Mouse (Mus musculus): ENCODE results near the gene A030005L19Rik.
"Not testable (repeated sequence)": the region's sequence is repeated elsewhere in the genome, so short reads cannot be mapped to it uniquely, and the experiment has no call there.

A030005L19Rik gene

DNA sequence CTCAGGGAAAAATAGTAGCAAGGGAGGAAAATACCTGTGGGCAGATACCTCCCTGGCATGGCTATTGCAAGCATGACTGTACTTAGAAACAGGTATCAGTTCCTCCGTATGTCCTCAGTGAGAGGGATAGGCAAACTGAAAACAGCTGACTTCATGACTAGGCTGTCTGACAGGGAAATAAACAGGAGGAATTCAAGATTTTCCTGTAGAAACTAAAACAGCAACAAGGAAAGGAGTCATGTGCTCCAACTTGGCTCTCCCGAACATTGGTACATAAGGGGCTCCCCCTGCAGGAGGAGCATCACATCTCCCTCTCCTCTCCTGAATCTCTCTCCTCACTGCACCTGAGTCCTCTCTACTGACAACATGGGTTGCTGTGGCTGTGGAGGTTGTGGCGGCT, at the start of gene A030005L19Rik:
A030005L19Rik (plus strand) TSS at position 301 of the 400 bp plus-strand sequence.
- no peak within 1 kb of the TSS for H3K4me3 ChIP-seq (replicated peaks; ENCODE audit: low read length)

DNA sequence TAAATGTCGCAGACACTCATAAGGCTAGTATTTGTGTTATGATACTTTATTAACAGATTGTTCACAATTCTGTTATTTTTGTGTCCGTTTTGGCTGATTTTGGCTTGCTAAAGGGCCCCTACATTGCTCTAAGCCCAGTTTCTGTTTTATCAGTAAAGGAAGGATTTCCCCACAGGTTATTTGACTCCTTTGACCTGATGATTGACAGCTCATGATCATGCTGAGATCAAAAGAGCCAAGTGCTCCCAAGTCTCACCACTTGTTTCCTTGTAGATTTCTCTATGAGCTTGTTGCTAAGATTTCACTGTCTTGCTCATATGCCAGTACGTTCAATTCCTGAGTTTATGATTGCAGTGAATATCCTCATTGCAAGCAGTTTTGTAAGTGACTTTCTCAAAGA, 42.9 kb upstream of the A030005L19Rik start:
- Histone ChIP-seq H3K27me3 (ENCODE audit: insufficient read depth, low read length) (no peaks in the 10 kb centered on the region), H3K4me1 (replicated peaks; ENCODE audit: low read depth, low read length) (peaks cover 61% of the 10 kb centered on the region), H3K4me3 (replicated peaks; ENCODE audit: low read length) (no peak overlapping the region), H3K9me3 (ENCODE audit: low read length) (no peaks in the 10 kb centered on the region), H3K36me3 (ENCODE audit: insufficient read depth, low read length) (peaks cover 65% of the 10 kb centered on the region)
- TF ChIP-seq CTCF (conservative IDR thresholded peaks at IDR 0.05; ENCODE audit: low read length), result no peak
- no peak for TF ChIP-seq POU5F1 (IDR thresholded peaks at IDR 0.05; ENCODE audit: borderline replicate concordance, low read length)
- no peak for TF ChIP-seq NANOG (IDR thresholded peaks at IDR 0.05; ENCODE audit: borderline replicate concordance, low read length)

More for the DNA sequence above, at the start of gene A030005L19Rik:
- TF ChIP-seq CTCF (conservative IDR thresholded peaks at IDR 0.05; ENCODE audit: low read length) (no peak), NANOG (IDR thresholded peaks at IDR 0.05; ENCODE audit: borderline replicate concordance, low read length) (no peak), POU5F1 (IDR thresholded peaks at IDR 0.05; ENCODE audit: borderline replicate concordance, low read length) (no peak)
- Histone ChIP-seq H3K36me3 (ENCODE audit: insufficient read depth, low read length) (no peaks in the 10 kb centered on the region; the same call in 1 of the 2 replicates), H3K9me3 (ENCODE audit: low read length) (no peaks in the 10 kb centered on the region), H3K27me3 (ENCODE audit: insufficient read depth, low read length) (no peaks in the 10 kb centered on the region), H3K4me1 (replicated peaks; ENCODE audit: low read depth, low read length) (no peaks in the 10 kb centered on the region)

DNA sequence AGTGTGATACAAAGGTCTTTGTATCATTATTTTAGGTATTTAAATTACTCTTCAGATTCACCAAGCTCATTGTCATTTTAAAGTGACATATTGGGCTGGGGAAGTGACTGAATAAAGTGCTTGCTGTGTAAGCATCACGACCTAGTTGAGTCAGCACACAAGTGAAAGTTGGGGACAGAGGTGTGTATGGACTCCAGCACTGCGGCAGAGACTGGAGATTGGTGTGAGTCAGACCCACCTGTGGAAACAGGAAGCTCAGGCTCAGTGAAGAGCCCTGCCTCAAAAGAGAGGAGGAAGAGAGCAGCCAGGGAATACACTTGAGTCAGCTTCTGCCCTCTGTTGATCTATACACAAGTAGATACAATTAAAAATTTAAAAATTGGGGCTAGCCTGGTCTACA, 34.0 kb upstream of the A030005L19Rik start:
- H3K4me3 ChIP-seq (replicated peaks; ENCODE audit: low read length), result no peak overlapping the region
- TF ChIP-seq NANOG (IDR thresholded peaks at IDR 0.05; ENCODE audit: borderline replicate concordance, low read length), result no peak
- no peak for TF ChIP-seq CTCF (conservative IDR thresholded peaks at IDR 0.05; ENCODE audit: low read length)
- TF ChIP-seq POU5F1 (IDR thresholded peaks at IDR 0.05; ENCODE audit: borderline replicate concordance, low read length), result no peak
- peaks cover 9% of the 10 kb centered on the region for H3K4me1 ChIP-seq (replicated peaks; ENCODE audit: low read depth, low read length)

DNA sequence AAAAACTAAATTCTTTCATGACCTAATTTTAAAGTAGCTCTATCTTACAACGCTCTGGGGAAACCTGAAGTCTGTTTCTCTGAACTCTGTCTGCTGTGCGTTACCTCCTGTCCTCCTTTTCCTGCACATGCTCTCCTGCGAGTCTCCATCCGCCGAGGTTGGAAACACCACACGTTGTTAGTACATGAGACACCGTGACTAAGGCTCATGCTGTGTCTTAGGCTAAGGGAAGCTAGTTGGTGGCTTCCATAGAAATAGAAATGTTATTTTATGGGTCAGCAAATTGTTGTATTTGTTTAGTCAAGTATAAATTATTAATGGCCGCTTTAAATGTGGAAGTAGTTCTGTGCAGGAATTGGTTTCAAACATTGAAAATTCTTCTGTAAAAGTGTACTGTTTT, 32.9 kb upstream of the A030005L19Rik start:
- Histone ChIP-seq H3K4me3 (replicated peaks; ENCODE audit: low read length) (no peak overlapping the region), H3K36me3 (ENCODE audit: insufficient read depth, low read length) (peaks cover 88% of the 10 kb centered on the region), H3K9me3 (ENCODE audit: low read length) (no peaks in the 10 kb centered on the region), H3K27me3 (ENCODE audit: insufficient read depth, low read length) (no peaks in the 10 kb centered on the region), H3K4me1 (replicated peaks; ENCODE audit: low read depth, low read length) (peaks cover 6% of the 10 kb centered on the region)
- TF ChIP-seq NANOG (IDR thresholded peaks at IDR 0.05; ENCODE audit: borderline replicate concordance, low read length), result no peak

More for the DNA sequence above, 34.0 kb upstream of the A030005L19Rik start:
- no peaks in the 10 kb centered on the region for H3K9me3 ChIP-seq (ENCODE audit: low read length)
- no peaks in the 10 kb centered on the region for H3K27me3 ChIP-seq (ENCODE audit: insufficient read depth, low read length)
- peaks cover 87% of the 10 kb centered on the region for H3K36me3 ChIP-seq (ENCODE audit: insufficient read depth, low read length)

DNA sequence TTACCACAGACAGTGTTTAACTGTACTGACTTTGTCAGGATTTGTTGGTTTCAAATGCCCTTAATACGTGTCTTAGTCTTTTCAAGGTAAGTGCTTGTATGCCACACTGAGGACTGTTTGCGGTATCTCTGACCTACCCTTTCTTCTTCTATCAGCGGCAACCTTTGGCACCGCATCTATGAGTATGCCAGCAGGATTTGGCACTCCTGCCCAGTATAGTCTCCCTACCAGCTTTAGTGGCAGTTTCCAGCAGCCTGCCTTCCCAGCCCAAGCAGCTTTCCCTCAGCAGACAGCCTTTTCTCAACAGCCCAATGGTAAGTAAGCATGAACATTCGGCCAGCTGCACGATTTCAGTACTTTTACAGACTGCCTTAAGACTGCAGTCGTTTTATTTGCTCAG, 19.9 kb upstream of the A030005L19Rik start:
- Histone ChIP-seq H3K4me3 (replicated peaks; ENCODE audit: low read length) (no peak overlapping the region), H3K36me3 (ENCODE audit: insufficient read depth, low read length) (peaks cover 92% of the 10 kb centered on the region), H3K27me3 (ENCODE audit: insufficient read depth, low read length) (no peaks in the 10 kb centered on the region), H3K9me3 (ENCODE audit: low read length) (no peaks in the 10 kb centered on the region), H3K4me1 (replicated peaks; ENCODE audit: low read depth, low read length) (no peaks in the 10 kb centered on the region)
- no peak for TF ChIP-seq POU5F1 (IDR thresholded peaks at IDR 0.05; ENCODE audit: borderline replicate concordance, low read length)
- no peak for TF ChIP-seq CTCF (conservative IDR thresholded peaks at IDR 0.05; ENCODE audit: low read length)
- no peak for TF ChIP-seq NANOG (IDR thresholded peaks at IDR 0.05; ENCODE audit: borderline replicate concordance, low read length)

DNA sequence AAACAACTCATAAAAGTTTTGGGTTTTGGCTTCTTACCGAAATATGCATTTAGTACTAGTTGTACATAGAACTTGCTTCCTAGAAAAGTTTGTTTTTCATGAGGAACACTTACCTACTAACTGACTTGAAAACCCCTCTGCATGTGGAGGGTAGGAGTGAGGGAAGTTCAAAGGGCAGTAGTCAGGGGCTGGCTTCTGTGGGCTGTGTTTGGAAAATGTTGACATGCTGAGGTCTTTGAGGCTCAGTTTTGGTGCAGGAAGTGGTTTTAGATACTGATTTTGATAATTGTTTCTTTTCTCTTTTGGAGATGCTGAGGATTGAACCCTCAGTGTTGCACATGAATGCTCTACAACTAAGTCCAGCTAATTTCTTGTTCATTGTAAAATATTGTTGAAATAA, 12.6 kb upstream of the A030005L19Rik start:
- Histone ChIP-seq H3K9me3 (ENCODE audit: low read length) (no peaks in the 10 kb centered on the region), H3K36me3 (ENCODE audit: insufficient read depth, low read length) (peaks cover 84% of the 10 kb centered on the region), H3K4me3 (replicated peaks; ENCODE audit: low read length) (no peak overlapping the region), H3K4me1 (replicated peaks; ENCODE audit: low read depth, low read length) (no peaks in the 10 kb centered on the region), H3K27me3 (ENCODE audit: insufficient read depth, low read length) (no peaks in the 10 kb centered on the region)
- no peak for TF ChIP-seq CTCF (conservative IDR thresholded peaks at IDR 0.05; ENCODE audit: low read length)
- no peak for TF ChIP-seq POU5F1 (IDR thresholded peaks at IDR 0.05; ENCODE audit: borderline replicate concordance, low read length)
- TF ChIP-seq NANOG (IDR thresholded peaks at IDR 0.05; ENCODE audit: borderline replicate concordance, low read length), result no peak

DNA sequence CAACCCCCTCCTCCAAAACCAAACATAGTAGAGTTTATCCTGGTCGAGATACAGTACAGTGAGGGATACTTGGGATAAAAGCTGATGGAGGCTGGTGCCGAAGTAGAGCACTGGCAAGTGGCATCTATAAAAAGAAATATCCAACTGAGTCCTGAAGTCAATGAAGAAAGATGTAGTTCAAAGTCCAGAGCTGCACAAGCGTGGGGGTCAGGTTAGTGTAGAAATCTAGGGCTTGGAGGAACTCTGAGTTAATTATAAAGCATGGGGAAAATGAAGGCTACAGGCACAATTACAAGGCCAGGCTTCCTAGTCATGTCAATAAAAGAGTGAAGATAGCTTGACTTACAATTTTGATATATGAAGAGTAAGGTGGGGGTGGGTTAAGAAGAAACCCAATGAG, 11.9 kb upstream of the A030005L19Rik start:
- peaks cover 79% of the 10 kb centered on the region for H3K36me3 ChIP-seq (ENCODE audit: insufficient read depth, low read length)
- H3K4me1 ChIP-seq (replicated peaks; ENCODE audit: low read depth, low read length), result no peaks in the 10 kb centered on the region
- no peaks in the 10 kb centered on the region for H3K27me3 ChIP-seq (ENCODE audit: insufficient read depth, low read length)
- no peaks in the 10 kb centered on the region for H3K9me3 ChIP-seq (ENCODE audit: low read length)
- TF ChIP-seq CTCF (conservative IDR thresholded peaks at IDR 0.05; ENCODE audit: low read length) (no peak), NANOG (IDR thresholded peaks at IDR 0.05; ENCODE audit: borderline replicate concordance, low read length) (no peak), POU5F1 (IDR thresholded peaks at IDR 0.05; ENCODE audit: borderline replicate concordance, low read length) (no peak)
- no peak overlapping the region for H3K4me3 ChIP-seq (replicated peaks; ENCODE audit: low read length)

DNA sequence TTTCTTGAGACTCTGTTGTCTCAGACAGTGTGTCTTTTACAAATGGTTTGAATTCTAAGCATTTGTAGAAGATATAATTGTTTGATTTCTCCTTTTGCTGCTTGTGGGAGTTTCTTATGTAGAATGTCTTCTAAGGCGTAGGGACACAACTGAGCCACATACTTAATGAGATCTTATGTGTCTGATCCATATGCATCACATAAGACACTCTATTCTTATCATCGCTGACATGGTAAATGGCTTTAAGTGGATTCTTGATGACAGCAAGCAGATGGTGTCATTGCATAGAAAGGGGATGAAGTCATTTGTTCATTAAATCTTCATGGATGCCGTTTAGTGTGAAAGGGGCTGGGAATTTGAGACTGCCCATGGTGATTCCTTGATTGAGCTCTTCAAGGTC, 7.2 kb upstream of the A030005L19Rik start:
- no peaks in the 10 kb centered on the region for H3K4me1 ChIP-seq (replicated peaks; ENCODE audit: low read depth, low read length)
- TF ChIP-seq POU5F1 (IDR thresholded peaks at IDR 0.05; ENCODE audit: borderline replicate concordance, low read length), result no peak
- TF ChIP-seq CTCF (conservative IDR thresholded peaks at IDR 0.05; ENCODE audit: low read length), result no peak
- no peak for TF ChIP-seq NANOG (IDR thresholded peaks at IDR 0.05; ENCODE audit: borderline replicate concordance, low read length)
- no peak overlapping the region for H3K4me3 ChIP-seq (replicated peaks; ENCODE audit: low read length)
- H3K9me3 ChIP-seq (ENCODE audit: low read length), result no peaks in the 10 kb centered on the region
- no peaks in the 10 kb centered on the region for H3K27me3 ChIP-seq (ENCODE audit: insufficient read depth, low read length)
- peaks cover 34% of the 10 kb centered on the region for H3K36me3 ChIP-seq (ENCODE audit: insufficient read depth, low read length)

DNA sequence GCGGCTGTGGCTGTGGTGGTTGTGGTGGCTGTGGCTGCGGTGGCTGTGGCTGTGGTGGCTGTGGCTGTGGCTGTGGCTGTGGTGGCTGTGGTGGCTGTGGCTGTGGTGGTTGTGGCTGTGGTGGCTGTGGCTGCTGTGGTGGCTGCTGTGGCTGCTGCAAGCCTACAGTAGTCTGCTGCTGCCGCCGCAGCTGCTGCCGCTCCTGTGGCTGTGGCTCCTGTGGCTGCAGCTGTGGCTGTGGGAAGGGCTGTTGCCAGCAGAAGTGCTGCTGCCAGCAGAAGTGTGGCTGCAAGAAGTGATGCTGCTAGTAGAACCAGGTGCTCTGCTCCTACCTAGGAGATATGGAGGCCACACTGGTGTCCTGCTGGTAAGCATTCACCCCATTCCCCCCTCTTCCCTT, 309 bp downstream of the A030005L19Rik start:
- H3K36me3 ChIP-seq (ENCODE audit: insufficient read depth, low read length); H3K9me3 ChIP-seq (ENCODE audit: low read length); H3K27me3 ChIP-seq (ENCODE audit: insufficient read depth, low read length); H3K4me1 ChIP-seq (replicated peaks; ENCODE audit: low read depth, low read length); H3K4me3 ChIP-seq (replicated peaks; ENCODE audit: low read length): not testable (repeated sequence)
